Mouse (Mus musculus) intestine, embryonic 16.5 days (tissue): ENCODE data around the gene Gc. TPM values are rescaled to one million over a fixed set of nuclear protein-coding genes. Genes with fewer than 3 reads are reported as not detected.

Experiments used
- ATAC-seq: fragments of 200-750 bp; cut with Nextera tagmentation; 2 replicates; pipeline ENCODE4 v1.8.0; 2017; ENCODE audit warnings: moderate TSS enrichment, moderate library complexity
- H3K27ac ChIP-seq: fragments of 300-500 bp; sonication (generic); 2 replicates; pipeline ENCODE4 v1.5.1; 2014; ENCODE audit warnings: mild to moderate bottlenecking, low read length
- H3K27me3 ChIP-seq: fragments of 300-500 bp; sonication (generic); replicated peaks from 2 replicates; pipeline ENCODE4 v1.6.1; 2014; ENCODE audit warnings: low read length, control low read depth, mixed read lengths; ENCODE audit not compliant: control insufficient read depth, insufficient read depth
- H3K36me3 ChIP-seq: fragments of 300-500 bp; sonication (generic); 2 replicates; pipeline ENCODE4 v1.6.1; 2014; ENCODE audit warnings: low read length, control low read depth; ENCODE audit not compliant: control insufficient read depth, insufficient read depth
- H3K4me1 ChIP-seq: fragments of 300-500 bp; sonication (generic); 2 replicates; pipeline ENCODE4 v1.6.1; 2014; ENCODE audit warnings: low read length, control low read depth, mixed read lengths; ENCODE audit not compliant: control insufficient read depth, insufficient read depth
- H3K4me2 ChIP-seq: fragments of 300-500 bp; sonication (generic); 2 replicates; pipeline ENCODE4 v1.6.1; 2014; ENCODE audit warnings: low read depth, low read length, control low read depth
- H3K4me3 ChIP-seq: fragments of 300-500 bp; sonication (generic); 2 replicates; pipeline ENCODE4 v1.5.1; 2014; ENCODE audit warnings: mild to moderate bottlenecking, low read length
- H3K9ac ChIP-seq: fragments of 300-500 bp; sonication (generic); 2 replicates; pipeline ENCODE4 v1.6.1; 2014; ENCODE audit warnings: low read depth, low read length
- H3K9me3 ChIP-seq: fragments of 300-500 bp; sonication (generic); 2 replicates; pipeline ENCODE4 v1.6.1; 2016; ENCODE audit warnings: low read length, control low read depth; ENCODE audit not compliant: control insufficient read depth
- WGBS: fragments of 180-500 bp; shearing (Covaris S2); extraction: QIAGEN DNeasy Blood & Tissue Kit; methylation state at CpG from one replicate; pipeline ENCODE4 v1.1.7; 2014; 5-methylcytosine and 5-hydroxymethylcytosine counted together
- polyA plus RNA-seq: library from polyadenylated mRNA; unstranded; fragments of >200 nt; fragmentation: Nextera tagmentation; extraction: Ambion mirVana; gene quantifications from 2 replicates; pipeline ENCODE4 v1.2.1, GENCODE M21; 2015

The Gc gene
- polyA plus RNA-seq: 24.4 and 30.7 TPM in 2 replicates

DNA sequence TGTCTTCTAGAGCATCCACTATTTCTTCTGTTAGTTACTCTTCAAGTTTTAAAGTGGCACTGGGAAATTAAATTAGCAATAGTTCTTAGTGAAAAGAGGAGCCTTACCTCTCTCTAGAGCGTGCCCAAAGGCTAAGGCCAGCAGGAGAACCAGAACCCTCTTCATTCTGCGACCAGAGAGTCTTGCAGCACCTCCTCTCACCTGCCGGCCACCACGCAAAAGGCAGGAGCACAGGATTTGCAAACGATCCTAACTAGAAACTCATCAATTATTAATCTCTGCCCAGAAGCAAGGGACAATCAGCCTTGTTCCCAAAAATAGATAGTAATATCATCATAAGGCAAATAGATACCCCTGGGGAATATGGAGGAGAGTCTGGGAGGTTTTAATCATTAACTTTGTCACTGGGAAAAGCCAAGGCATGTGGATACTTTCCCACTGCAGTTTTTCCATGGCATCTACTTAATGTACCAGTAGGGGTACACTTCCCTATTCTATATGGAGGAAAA is at the start of gene Gc:
Gene Gc, minus strand, starts transcription at position 345 of the 509 bp plus-strand sequence.
- Histone ChIP-seq H3K4me2 (no peak within 1 kb of the TSS), H3K27me3 (no peaks in the 10 kb centered on the region), H3K4me3 (no peak within 1 kb of the TSS), H3K9me3 (no peaks in the 10 kb centered on the region), H3K27ac (no peak within 1 kb of the TSS), H3K4me1 (no peaks in the 10 kb centered on the region), H3K9ac (no peak within 1 kb of the TSS), H3K36me3 (no peaks in the 10 kb centered on the region)
- ATAC-seq: peak; percentile 34; the same call in 1 of the 2 replicates
- 58% methylated on average over 5 of the region's 5 CpGs for WGBS

DNA sequence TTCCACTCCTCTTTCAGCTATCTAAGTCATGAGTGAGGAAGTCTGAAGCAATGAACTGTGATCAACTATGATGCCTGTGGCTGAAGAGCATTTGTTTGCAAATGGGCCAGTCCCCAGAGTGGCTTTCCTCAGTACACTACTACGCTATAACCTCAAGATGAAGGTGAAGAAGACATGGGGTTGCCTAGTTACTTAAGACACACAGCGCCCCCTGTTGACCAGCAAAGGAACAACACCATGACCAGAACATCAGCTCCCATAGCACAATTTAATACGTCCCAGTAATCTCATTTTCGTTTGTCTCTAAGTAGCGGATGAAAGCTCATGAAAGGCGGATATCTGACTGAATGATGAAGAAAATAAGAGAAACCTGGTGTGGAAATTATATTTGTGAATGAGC is 42.5 kb upstream of the Gc start:
- Histone ChIP-seq H3K9ac (no peak overlapping the region), H3K4me3 (no peak overlapping the region), H3K27me3 (no peaks in the 10 kb centered on the region), H3K4me1 (no peaks in the 10 kb centered on the region), H3K36me3 (no peaks in the 10 kb centered on the region), H3K9me3 (no peaks in the 10 kb centered on the region), H3K4me2 (no peak overlapping the region), H3K27ac (no peak overlapping the region)
- ATAC-seq: no peak
- 62% methylated on average over 6 of the region's 6 CpGs for WGBS

DNA sequence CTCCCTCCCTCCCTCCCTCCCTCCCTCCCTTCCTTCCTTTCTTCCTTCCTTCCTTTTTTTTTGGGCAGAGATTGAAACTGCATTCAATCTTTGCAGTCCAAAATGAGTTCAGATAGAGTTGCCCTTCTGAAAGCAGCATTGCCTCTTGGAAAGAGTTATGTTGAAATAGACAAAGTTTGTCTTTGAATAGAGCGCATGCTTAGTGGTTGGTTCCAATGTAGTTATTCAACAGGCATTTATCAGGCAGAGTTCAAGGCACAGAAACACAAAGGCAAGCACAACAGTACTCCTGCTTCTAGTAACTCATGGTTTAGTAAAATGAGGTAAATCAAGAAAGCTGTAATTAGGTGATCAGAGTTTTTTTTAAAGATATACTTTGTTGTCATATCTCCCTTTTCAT is 34.9 kb upstream of the Gc start:
- ATAC-seq: no peak
- H3K4me2 ChIP-seq: no peak overlapping the region
- H3K27me3 ChIP-seq: no peaks in the 10 kb centered on the region
- WGBS: 98% methylated on average over 1 of the region's 1 CpGs
- no peak overlapping the region for H3K27ac ChIP-seq
- H3K4me1 ChIP-seq: no peaks in the 10 kb centered on the region
- no peaks in the 10 kb centered on the region for H3K36me3 ChIP-seq
- no peaks in the 10 kb centered on the region for H3K9me3 ChIP-seq
- no peak overlapping the region for H3K4me3 ChIP-seq
- no peak overlapping the region for H3K9ac ChIP-seq

DNA sequence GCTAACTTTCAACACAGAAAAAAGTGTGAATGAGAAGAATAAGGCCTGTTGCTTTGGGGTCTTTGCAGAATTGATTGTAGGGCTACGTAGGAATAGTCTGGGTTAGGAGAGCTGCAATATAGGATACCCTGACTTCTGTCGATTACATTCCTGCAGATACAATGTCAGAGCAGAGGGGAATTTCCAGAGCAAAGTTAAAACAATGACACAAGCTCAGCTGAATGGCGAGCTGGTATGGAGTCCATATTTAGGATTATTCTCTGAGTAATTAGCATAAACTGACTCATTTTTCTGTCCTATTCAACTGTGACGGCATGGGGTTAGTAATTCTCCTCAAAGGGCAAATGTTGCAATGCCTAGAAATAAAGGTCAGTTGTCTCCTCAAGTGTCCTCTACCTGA is 12.8 kb upstream of the Gc start:
- Histone ChIP-seq H3K9me3 (no peaks in the 10 kb centered on the region), H3K36me3 (no peaks in the 10 kb centered on the region), H3K4me3 (no peak overlapping the region), H3K27ac (no peak overlapping the region), H3K27me3 (no peaks in the 10 kb centered on the region), H3K4me1 (no peaks in the 10 kb centered on the region), H3K4me2 (no peak overlapping the region), H3K9ac (no peak overlapping the region)
- ATAC-seq: no peak
- 82% methylated on average over 4 of the region's 4 CpGs for WGBS

DNA sequence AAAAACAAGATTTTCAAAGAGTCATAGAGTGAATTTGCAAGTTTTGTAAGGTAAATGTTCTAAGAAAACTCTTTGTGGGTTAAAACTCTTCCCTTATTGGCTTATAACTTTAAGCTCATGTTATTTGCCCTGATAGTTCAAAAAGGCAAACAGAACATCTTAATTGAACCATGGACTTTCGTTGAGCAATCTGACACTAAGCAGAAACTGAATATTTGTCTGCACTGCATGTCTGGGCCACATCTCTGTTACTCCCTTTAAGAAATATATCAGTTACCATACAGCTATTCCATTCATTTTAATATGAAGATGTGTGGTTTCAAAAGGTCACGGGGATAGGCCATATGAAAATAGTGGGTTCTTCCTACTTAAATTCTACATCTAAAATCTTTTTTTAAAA is 10.2 kb upstream of the Gc start:
- H3K27me3 ChIP-seq: no peaks in the 10 kb centered on the region
- no peak overlapping the region for H3K4me2 ChIP-seq
- no peak overlapping the region for H3K9ac ChIP-seq
- no peak overlapping the region for H3K27ac ChIP-seq
- H3K36me3 ChIP-seq: no peaks in the 10 kb centered on the region
- 60% methylated on average over 2 of the region's 2 CpGs for whole genome bisulfite sequencing
- 0 out of 2 replicates have a peak, but pooled peaks have one; percentile 46 for ATAC-seq
- no peak overlapping the region for H3K4me3 ChIP-seq
- H3K9me3 ChIP-seq: no peaks in the 10 kb centered on the region
- H3K4me1 ChIP-seq: no peaks in the 10 kb centered on the region

DNA sequence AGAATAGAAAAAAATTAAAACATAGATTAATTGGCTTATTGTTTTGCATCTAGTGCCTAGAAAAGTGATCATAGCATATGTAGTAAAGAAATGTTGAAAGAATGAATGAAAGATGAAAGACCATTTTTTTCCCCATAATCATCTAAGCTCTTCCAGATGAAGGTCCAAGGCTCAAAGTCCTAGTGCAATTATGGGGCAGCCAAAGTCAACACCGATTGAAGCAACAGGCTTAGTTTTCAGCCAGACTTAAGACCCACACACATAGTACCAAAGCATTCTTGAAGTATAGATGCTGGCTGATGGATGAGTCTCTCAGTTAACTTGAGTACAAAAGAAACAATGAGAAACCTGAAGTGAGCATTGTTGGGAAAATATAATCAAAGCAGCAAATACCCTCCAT is 9.3 kb upstream of the Gc start:
- no peak overlapping the region for H3K4me2 ChIP-seq
- no peaks in the 10 kb centered on the region for H3K27me3 ChIP-seq
- no peak overlapping the region for H3K4me3 ChIP-seq
- peak; percentile 88 for ATAC-seq
- no peak overlapping the region for H3K9ac ChIP-seq
- no peaks in the 10 kb centered on the region for H3K36me3 ChIP-seq
- no peaks in the 10 kb centered on the region for H3K4me1 ChIP-seq
- peak overlapping the region; percentile 45; the same call in 1 of the 2 replicates for H3K27ac ChIP-seq
- no peaks in the 10 kb centered on the region for H3K9me3 ChIP-seq
- WGBS: 64% methylated on average over 1 of the region's 1 CpGs

DNA sequence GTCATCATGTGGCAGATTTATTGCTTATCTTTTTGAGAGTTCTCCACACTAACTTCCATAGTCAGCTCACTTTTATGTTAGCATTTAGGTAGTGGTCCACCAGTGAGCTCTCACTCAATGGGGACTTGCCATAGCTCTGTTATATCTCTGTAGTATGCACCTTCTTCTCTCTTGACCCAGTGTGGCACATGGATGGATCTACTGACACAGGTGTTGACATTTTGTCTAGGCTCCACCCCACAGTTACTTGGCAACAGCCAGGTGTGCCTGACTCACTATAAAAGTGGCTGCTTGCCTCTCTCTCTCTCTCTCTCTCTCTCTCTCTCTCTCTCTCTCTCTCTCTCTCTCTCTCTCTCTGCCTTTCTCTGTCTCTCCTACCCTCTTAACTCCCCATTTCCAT is 8.6 kb upstream of the Gc start:
- Histone ChIP-seq H3K4me1 (no peaks in the 10 kb centered on the region), H3K4me2 (no peak overlapping the region), H3K36me3 (no peaks in the 10 kb centered on the region), H3K9ac (no peak overlapping the region), H3K27me3 (no peaks in the 10 kb centered on the region), H3K4me3 (no peak overlapping the region), H3K9me3 (no peaks in the 10 kb centered on the region), H3K27ac (no peak overlapping the region)
- peak; percentile 59 for ATAC-seq

DNA sequence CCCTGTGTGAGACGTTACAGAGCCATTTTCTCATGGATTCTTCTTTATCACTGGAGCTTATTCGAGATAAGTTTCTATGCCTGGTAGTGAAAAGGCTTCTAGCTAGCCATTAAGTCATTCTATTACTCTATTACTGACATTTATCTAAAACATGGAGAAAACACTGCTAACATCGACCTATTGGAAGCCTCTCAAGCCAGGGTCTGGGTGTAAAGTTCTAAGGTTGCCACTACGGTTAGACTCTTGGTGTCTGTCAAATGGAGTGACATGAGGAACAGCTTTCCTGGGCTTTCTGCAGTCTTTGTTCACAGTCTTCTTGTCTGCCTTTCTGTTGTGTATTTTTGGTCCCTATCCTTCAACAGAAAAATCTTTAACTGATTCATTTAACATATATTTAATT is 4.1 kb upstream of the Gc start:
- Histone ChIP-seq H3K27ac (no peak overlapping the region), H3K36me3 (no peaks in the 10 kb centered on the region), H3K27me3 (no peaks in the 10 kb centered on the region), H3K9ac (no peak overlapping the region), H3K4me2 (no peak overlapping the region), H3K4me3 (no peak overlapping the region), H3K4me1 (no peaks in the 10 kb centered on the region), H3K9me3 (no peaks in the 10 kb centered on the region)
- WGBS: 71% methylated on average over 4 of the region's 4 CpGs
- no peak; the same call in 1 of the 2 replicates for ATAC-seq

DNA sequence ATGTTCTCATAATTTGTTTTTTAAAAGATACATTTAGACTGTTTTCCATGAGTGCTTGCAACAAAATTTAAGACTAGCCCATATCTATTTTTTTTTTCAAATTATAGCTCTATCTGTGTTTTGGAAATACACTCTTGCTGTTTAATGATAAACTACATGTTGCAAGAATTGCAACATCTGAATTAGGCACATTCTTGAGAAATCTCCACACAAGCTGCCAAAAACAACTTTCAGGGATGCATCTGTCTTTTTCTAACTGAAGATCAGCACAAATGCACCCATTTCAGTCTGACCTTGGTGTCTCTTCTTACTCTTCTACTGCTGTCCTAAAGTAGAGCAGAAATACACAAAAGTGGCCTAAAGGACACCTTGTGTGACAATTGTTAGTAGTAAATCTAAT is 1.9 kb upstream of the Gc start:
- Histone ChIP-seq H3K4me2 (no peak overlapping the region), H3K27me3 (no peaks in the 10 kb centered on the region), H3K36me3 (no peaks in the 10 kb centered on the region), H3K4me1 (no peaks in the 10 kb centered on the region), H3K9me3 (no peaks in the 10 kb centered on the region), H3K9ac (no peak overlapping the region), H3K27ac (no peak overlapping the region), H3K4me3 (no peak overlapping the region)
- ATAC-seq: no peak

DNA sequence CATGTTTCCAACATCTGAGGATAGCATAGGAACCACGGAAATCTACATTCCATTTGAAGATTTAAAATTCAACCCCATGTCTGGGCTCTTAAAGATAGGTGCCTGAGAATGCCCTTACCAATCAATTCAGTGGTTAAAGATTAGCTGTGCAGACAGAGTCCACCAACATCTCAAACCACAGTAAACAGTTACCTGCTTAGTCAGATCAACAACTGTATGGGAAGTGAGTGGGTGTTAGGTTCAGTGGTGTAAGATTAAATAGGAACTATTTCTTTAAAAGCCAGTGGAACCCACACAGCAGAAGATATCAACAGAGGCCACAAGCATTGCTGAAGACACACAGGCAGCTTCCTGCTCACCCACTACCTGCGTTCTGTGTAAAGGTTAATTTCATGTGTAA is 1.3 kb upstream of the Gc start:
- no peak overlapping the region for H3K4me3 ChIP-seq
- H3K9ac ChIP-seq: no peak overlapping the region
- no peaks in the 10 kb centered on the region for H3K9me3 ChIP-seq
- H3K4me2 ChIP-seq: no peak overlapping the region
- no peak overlapping the region for H3K27ac ChIP-seq
- no peaks in the 10 kb centered on the region for H3K27me3 ChIP-seq
- H3K36me3 ChIP-seq: no peaks in the 10 kb centered on the region
- WGBS: 62% methylated on average over 2 of the region's 2 CpGs
- peak; percentile 44; the same call in 1 of the 2 replicates for ATAC-seq
- H3K4me1 ChIP-seq: no peaks in the 10 kb centered on the region
